Mouse (Mus musculus) testis, adult 2 months (tissue): ENCODE measurements around the gene Ect2. TPM values are rescaled to one million over a fixed set of nuclear protein-coding genes. Genes with fewer than 3 reads are reported as not detected.

Experiments used
- H3K27ac ChIP-seq: fragments of 200-500 bp; 2 replicates; pipeline ENCODE4 v1.5.1; 2012; ENCODE audit warnings: low read depth, low read length; ENCODE audit not compliant: control insufficient read depth, insufficient read depth
- H3K27me3 ChIP-seq: fragments of 200-500 bp; 2 replicates; pipeline ENCODE4 v1.6.1; 2012; ENCODE audit warnings: mild to moderate bottlenecking, low read length, moderate library complexity; ENCODE audit not compliant: control insufficient read depth, insufficient read depth
- H3K36me3 ChIP-seq: fragments of 200-500 bp; 2 replicates; pipeline ENCODE4 v1.6.1; 2012; ENCODE audit warnings: mild to moderate bottlenecking, low read length; ENCODE audit not compliant: control insufficient read depth, insufficient read depth
- H3K4me1 ChIP-seq: fragments of 200-500 bp; 2 replicates; pipeline ENCODE4 v1.6.1; 2012; ENCODE audit warnings: low read length; ENCODE audit not compliant: control insufficient read depth, insufficient read depth
- H3K4me3 ChIP-seq: fragments of 200-500 bp; 2 replicates; pipeline ENCODE4 v1.5.1; 2012; ENCODE audit warnings: low read depth, mild to moderate bottlenecking, low read length, moderate library complexity, mixed read lengths; ENCODE audit not compliant: control insufficient read depth
- CTCF ChIP-seq: fragments of 200-500 bp; IDR thresholded peaks from 2 replicates; pipeline ENCODE4 v1.5.1; 2012; ENCODE audit warnings: low read depth, mild to moderate bottlenecking, inconsistent platforms, low read length, moderate library complexity; ENCODE audit not compliant: control insufficient read depth, insufficient read depth, insufficient replicate concordance
- POLR2A ChIP-seq: fragments of 200-500 bp; IDR thresholded peaks from 2 replicates; pipeline ENCODE4 v1.6.1; 2012; ENCODE audit warnings: low read depth, mild to moderate bottlenecking, inconsistent platforms, low read length, moderate library complexity; ENCODE audit not compliant: control insufficient read depth
- polyA plus RNA-seq: library from polyadenylated mRNA; depleted of rRNA; stranded (reverse); fragments of >200 nt; gene quantifications from 2 replicates; pipeline ENCODE4 v1.2.3, GENCODE M21; 2012

Ect2 gene
- polyA plus RNA-seq, 1 experiment: 11.5 TPM

DNA sequence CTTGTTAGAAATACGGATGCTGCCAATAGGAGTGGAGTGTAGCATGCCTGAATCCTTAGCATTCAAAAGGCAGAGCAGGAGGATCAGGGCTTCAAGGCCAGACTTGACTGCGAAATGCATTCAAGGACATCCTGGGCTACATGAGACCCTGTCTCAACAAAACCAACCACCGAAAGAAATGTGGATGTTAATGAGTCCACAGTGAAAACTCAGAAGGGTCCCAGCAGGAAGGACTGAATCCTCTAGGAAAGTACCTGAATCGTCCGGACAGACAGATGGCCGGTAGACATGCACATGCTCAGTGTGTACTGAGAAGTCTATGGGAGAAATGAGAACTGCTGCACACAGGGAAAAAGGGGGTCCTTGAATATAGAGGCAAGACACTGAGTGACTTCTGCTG lies 67.5 kb downstream of the Ect2 start:
- H3K27me3 ChIP-seq: no peaks in the 10 kb centered on the region
- peaks cover 3% of the 10 kb centered on the region for H3K36me3 ChIP-seq
- no peak overlapping the region for H3K4me3 ChIP-seq
- H3K27ac ChIP-seq: no peak overlapping the region
- TF ChIP-seq POLR2A: no peak
- no peak for TF ChIP-seq CTCF
- no peaks in the 10 kb centered on the region for H3K4me1 ChIP-seq

DNA sequence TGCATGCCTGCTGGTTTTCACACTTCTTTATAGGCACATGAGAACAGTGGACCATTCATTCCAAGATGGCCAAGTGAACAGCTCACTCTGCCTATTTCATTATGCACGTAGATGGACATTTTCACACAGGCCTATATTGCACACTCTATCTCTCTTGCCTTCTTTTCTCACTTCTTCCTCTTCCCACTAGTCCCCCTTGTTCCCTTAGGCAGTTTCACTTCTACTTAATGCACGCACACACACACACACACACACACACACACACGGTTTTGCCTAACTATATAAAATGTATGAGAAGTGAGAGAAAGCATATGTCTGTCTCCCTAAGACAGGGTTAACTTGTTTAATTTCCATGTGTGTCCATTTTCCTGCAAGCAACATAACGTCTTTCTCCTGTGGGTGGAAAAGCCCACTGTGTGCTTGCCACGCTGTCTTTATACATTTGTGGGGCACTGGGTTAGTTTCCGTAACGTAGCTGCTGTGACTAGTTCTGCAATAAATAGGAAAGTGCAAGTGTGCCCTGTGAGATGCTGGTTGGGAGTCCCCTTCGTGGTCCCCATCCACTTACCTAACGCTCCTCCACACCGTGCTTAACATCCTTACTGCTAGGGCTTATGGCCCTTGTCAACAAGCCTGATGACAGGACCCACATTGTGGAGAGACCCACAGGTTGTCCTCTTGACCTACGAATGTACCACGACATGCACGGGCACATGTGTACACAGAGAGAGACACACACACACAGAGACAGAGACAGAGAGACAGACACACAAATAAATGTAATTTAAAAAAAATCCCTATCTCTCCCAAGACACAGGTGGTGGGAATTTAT lies 72.2 kb downstream of the Ect2 start:
- no peak overlapping the region for H3K4me3 ChIP-seq
- H3K4me1 ChIP-seq: no peaks in the 10 kb centered on the region
- no peaks in the 10 kb centered on the region for H3K36me3 ChIP-seq
- no peak overlapping the region for H3K27ac ChIP-seq
- TF ChIP-seq CTCF (no peak), POLR2A (no peak)
- no peaks in the 10 kb centered on the region for H3K27me3 ChIP-seq

DNA sequence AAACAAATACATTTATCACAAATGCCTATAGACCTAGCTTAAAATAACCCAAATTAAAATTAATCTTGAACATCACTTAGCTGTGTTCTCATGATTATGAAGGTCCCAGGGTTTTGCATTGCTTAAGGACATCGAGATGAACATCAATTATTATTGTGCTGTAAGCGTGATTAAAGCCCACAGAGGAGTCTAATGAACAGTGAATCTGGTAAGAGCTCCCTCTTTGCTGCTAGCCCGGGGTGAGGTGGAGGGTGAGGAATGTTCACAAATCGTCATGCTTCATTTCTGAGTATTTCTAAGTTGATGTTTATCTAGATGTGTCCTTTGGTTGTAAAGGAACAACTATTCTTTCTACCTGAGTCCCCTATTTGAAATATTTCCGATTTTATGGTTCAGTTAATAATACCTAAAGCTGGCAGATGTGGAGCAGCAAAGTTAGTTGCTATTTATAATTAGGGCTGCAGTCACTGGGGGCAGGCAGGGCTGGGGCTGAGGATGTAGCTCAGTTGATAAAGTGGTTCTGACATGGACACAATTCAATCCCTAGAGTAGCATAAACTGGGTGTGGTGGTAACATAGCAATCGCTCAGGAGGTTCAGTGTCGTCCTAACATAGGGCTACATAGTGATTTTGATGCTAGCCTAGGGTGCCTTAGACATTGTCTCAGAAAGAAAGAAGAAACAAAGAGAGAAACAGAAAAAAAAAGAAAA lies 73.5 kb downstream of the Ect2 start:
- Histone ChIP-seq H3K4me1 (no peaks in the 10 kb centered on the region), H3K4me3 (no peak overlapping the region), H3K36me3 (no peaks in the 10 kb centered on the region), H3K27ac (no peak overlapping the region), H3K27me3 (no peaks in the 10 kb centered on the region)
- TF ChIP-seq POLR2A (no peak), CTCF (no peak)

DNA sequence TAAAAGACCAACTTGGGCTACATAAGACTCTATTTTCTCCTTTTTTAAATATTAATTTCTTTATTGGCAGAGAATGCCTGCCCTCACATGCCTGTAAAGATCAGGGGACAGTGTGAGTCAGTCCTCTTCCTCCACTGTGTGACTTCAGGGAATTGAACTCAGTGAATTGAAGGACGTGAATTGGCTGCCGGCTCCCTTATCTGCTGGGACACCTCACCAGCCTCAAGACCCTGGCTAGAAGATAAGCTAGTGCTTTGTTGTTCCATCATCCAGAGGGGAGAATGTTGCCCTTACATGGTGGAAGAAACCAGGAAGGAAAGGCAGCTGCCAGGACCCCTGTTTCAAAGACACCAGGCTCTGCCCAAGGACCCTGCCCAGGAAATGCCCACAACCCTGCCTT lies 79.8 kb downstream of the Ect2 start:
- Histone ChIP-seq H3K27ac (no peak overlapping the region), H3K4me3 (no peak overlapping the region), H3K36me3 (no peaks in the 10 kb centered on the region), H3K4me1 (no peaks in the 10 kb centered on the region), H3K27me3 (no peaks in the 10 kb centered on the region)
- TF ChIP-seq CTCF: no peak
- no peak for TF ChIP-seq POLR2A

DNA sequence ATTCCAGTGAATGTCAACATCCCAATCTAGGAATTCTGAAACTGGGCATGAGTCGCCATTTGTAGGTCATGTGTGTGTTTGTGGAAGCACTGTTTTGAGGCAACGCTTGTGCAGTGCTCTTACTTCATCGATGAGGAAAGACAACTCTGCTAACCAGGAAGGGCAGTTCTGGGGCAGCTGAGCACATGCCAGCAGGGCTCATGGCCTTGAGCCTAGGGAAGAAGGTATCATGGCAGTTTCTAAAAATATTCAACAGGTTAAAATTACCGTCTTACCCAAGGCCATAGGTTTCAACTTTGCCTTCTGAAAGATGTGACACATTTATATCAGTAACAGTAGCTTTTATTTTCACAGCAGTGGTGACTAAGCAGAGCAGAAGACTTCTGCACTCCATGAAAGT lies 82.0 kb downstream of the Ect2 start:
- Histone ChIP-seq H3K36me3 (no peaks in the 10 kb centered on the region), H3K4me3 (no peak overlapping the region), H3K4me1 (no peaks in the 10 kb centered on the region), H3K27ac (no peak overlapping the region), H3K27me3 (no peaks in the 10 kb centered on the region)
- no peak for TF ChIP-seq CTCF
- no peak for TF ChIP-seq POLR2A

DNA sequence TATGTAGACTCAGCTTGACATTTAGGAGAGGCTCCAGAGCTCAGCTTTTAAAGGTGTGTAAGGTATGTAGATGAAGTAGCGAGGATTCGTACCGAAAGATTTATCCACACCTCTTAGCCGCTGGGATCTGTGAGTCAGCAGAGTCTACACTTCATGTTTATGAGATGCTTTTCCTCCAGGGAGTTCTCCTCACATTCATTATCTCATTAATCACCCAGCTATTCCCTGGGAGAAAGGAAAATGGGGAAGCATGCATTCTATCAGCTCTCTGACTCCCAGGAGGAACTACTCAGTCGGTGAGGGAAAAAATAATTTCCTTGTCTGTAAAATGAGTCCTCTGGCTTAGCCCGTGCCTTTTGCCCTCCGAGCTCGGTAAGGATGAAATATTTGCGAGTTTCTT lies 83.3 kb downstream of the Ect2 start:
- Histone ChIP-seq H3K27me3 (no peaks in the 10 kb centered on the region), H3K27ac (no peak overlapping the region), H3K36me3 (no peaks in the 10 kb centered on the region), H3K4me1 (no peaks in the 10 kb centered on the region), H3K4me3 (peak overlapping the region; percentile 4; the same call in 1 of the 2 replicates)
- TF ChIP-seq POLR2A (no peak), CTCF (no peak)

DNA sequence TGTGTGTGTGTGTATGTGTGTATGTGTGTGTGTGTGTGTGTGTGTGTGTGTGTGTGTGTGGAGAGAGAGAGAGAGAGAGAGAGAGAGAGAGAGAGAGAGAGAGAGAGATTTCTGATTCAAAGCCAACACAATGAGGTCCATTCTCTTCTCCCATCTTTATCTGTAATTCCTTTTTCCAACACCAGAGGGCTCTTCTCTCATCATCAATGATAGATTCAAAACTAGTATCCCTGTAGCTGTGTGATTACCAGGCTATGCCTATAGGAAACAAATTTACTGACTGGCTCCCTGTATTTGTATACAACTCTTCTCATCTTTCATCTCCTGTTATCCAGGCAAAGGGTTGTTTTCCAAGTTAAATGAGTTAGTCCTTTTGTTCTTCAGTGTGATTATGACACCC lies 86.5 kb downstream of the Ect2 start:
- Histone ChIP-seq H3K36me3 (no peaks in the 10 kb centered on the region), H3K27me3 (no peaks in the 10 kb centered on the region), H3K27ac (no peak overlapping the region), H3K4me1 (no peaks in the 10 kb centered on the region), H3K4me3 (no peak overlapping the region)
- no peak for TF ChIP-seq POLR2A
- TF ChIP-seq CTCF: no peak
